Mouse (Mus musculus) frontal cortex, postnatal 14 days (tissue): ENCODE data around the gene Prss57.
"Not testable (repeated sequence)": the region's sequence is repeated elsewhere in the genome, so short reads cannot be mapped to it uniquely, and the experiment has no call there.

Experiments used
- DNase-seq, 2 experiments: peaks; one replicate each; pipeline ENCODE4 v3.0.0; 2022; ENCODE audit warnings: low spot score in 2 of 2

The Prss57 gene

DNA sequence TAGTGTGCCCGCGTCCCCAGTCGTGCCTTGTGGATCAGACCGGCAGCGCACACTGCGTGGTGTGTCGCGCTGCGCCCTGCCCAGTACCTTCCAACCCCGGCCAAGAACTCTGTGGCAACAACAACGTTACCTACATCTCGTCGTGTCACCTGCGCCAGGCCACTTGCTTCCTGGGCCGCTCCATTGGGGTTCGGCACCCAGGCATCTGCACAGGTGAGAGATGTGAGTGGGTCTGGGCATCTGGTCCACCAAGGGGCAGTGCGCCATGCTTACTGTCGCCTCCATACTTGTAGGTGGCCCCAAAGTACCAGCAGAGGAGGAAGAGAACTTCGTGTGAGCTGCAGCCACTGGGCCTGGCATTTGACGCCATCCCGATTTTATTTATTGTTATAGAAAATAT is 9.6 kb downstream of the Prss57 start:
- no peak for DNase-seq

DNA sequence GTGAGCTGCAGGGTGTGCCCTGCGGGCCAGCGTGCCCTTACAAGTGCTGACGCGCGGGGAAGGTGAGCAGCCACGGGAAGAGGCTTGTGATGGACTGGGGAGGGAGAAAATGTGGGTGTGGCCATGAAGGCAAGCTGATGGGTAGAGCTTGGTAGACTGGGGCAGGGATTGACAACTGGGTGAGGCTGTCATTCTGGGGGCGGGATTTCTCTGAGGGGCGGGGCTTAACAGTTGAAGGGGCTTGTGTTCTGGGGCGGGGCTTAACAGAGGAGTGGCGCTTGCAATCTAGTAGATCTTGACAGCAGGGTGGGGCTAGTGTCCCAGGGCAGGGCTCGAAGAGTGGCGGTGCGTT is 10.1 kb downstream of the Prss57 start:
- DNase-seq = no peak

GRCm38 (mm10) chr10:79779784-79780663 is 10.7 kb downstream of the Prss57 start:
- peak; percentile 92 to 95 for DNase-seq

DNA sequence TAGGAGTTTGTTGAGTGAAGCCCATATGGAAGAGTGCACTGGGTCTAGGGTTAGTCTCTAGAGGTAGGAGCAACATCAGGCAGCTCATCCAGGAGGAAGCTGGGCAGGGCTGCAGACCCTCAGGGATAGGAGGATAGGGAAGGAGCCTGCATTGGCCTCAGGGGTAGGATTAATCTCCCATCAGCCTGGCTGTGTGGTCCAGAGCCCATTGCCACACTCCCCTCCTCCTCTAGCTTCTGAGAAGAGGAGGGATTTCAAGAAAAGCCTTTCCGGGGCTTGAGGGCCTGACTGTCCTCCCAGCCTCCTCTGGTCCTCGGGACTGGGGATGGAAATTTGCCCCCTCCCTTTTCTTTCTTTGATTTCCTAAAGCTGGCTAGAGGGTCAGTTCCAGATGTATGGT is 11.6 kb downstream of the Prss57 start:
- no peak for DNase-seq

- DNase-seq = no peak
These were observed 12.8 kb downstream of the Prss57 start for GRCm38 (mm10) chr10:79778006-79778405.

GRCm38 (mm10) chr10:79777103-79777531 is 13.6 kb downstream of the Prss57 start, which contains the start of gene Fstl3:
TSS of gene Fstl3 (plus strand) at chr10:79777272.
- DNase-seq = no peak

- no peak for DNase-seq
These were observed 16.1 kb downstream of the Prss57 start for GRCm38 (mm10) chr10:79774486-79775279.

GRCm38 (mm10) chr10:79773208-79773607 is 17.6 kb downstream of the Prss57 start:
- no peak for DNase-seq

DNA sequence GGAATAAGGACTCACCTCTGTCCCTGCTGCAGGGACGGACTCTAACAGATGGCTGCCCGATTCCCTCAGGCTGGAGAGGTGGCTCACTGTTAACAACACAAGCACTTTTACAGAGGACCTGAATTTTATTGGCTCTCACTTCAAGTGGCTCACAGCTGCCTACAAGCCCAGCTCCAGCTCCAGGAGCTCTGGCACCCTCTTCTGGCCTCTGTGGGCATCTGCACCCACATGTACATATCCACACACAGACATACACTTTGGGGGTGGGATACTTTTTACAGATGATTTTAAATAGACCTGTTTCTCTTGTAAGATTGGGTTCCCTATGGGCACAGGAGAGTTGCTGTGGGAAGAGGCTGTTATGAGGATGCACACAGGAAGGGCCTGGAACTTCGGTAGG is 18.4 kb downstream of the Prss57 start:
- DNase-seq = no peak

- DNase-seq = no peak
These were observed 21.4 kb downstream of the Prss57 start for GRCm38 (mm10) chr10:79769329-79769728.

GRCm38 (mm10) chr10:79768400-79768799 is 22.4 kb downstream of the Prss57 start:
- DNase-seq = peak in 1 of 2 experiments; percentile 76

DNA sequence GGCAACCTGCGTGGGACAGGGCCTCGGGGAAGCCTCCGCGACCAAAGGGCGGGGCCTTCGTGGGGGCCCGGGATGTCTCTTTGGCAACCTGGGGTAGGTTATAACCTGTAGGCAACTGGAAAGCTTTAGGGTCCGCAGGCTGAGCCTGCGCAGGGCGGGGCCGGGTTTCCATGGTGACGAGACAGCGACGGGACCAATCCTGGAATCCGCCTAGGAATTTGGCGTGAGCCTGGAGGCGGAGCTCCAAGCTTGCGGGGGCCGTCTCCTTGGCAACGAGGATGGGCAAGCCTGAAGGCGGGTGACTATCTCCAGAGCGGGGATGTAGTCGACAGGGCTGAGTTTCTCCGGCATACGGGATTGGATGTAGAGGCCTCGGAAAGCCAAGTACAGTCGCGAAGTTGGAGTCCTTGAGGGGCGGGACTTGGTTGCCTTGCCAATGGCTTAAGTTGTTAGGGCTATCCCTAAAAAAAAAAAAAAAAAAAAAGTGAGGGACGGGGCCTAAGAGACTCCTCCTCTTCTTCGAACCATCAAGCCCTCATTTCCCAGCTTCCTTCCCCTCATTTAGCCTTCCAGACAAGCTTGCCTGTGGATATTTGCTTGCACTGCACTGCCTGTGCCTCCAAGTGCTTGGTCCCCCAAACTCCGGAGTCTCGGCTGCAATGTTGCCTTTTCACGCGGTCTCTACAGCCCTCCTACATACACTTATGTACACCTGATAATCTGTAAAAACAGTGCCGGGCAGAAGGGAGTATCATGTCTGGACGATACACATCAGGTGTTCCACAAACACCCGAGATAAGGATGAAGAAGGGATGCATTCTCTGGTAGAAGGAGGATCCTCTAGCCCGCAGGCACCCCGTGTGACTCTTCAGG is 23.2 kb downstream of the Prss57 start:
- DNase-seq = peak; percentile 94 to 95

GRCm38 (mm10) chr10:79766508-79767325 is 24.0 kb downstream of the Prss57 start, which contains the start of gene Rnf126:
TSS of gene Rnf126 (minus strand) at chr10:79766952.
- peak; percentile 99 for DNase-seq

GRCm38 (mm10) chr10:79766001-79766507 is 24.7 kb downstream of the Prss57 start:
- DNase-seq = no peak

DNA sequence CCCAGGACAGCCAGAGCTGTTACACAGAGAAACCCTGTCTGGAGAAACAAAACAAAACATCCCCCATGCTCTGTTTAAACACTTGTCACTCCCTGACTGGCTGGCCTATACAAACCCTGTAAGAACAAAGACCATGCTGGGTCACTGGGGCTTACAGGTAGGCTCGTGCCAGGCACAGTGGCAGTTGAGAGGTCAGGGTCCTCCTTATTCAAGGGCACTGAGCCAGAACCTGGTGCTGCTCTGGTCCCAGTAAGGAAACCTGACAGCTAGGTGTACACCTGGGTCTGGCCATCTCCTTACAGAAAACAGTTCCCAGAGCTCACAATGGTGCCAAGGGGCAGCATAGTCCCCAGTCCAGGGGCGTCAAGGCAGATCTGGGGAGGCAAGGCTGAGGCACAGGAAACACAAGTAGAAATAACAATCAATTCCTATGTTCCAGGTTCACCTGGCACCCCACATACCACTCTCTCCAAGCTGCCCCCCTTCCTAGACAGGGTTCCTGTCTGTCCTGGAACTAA is 25.5 kb downstream of the Prss57 start:
- no peak for DNase-seq

DNA sequence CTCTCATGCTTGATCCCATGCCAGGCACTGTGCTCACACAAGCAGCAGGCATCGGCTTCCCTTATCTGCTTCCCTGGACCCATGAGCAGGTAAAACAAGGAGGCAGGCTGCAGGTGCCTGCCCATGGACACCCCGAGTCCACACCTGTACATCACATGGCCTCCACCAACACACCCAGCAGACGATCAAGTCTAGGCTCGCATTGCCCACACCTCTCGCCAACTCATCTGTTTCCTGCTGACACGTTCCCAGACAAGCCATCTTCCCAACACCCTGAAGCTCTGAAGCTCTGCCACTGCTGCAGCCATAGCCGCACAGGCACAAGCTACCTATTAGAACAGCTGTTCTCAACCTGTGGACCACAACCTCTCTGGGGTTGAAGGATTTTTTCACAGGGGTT is 26.5 kb downstream of the Prss57 start:
- DNase-seq = no peak

DNA sequence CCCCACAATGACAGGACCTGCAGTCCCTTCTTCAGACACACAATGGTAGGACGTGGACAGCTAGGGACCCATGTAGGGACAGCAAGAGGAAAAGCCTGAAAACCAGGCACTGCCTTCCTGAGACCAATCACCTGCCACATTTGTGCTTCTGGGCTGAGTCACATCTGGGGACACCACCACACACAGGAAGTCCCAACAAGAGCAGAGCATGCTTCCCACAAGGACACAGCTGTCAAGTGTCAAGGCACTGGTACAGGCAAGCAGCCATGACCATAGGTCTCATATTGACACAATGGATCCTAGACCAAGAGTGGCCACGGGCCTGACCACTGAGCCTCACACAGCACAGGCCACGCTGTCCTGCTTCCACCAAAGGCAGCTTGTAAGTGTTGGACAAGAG is 27.9 kb downstream of the Prss57 start:
- DNase-seq = no peak

DNA sequence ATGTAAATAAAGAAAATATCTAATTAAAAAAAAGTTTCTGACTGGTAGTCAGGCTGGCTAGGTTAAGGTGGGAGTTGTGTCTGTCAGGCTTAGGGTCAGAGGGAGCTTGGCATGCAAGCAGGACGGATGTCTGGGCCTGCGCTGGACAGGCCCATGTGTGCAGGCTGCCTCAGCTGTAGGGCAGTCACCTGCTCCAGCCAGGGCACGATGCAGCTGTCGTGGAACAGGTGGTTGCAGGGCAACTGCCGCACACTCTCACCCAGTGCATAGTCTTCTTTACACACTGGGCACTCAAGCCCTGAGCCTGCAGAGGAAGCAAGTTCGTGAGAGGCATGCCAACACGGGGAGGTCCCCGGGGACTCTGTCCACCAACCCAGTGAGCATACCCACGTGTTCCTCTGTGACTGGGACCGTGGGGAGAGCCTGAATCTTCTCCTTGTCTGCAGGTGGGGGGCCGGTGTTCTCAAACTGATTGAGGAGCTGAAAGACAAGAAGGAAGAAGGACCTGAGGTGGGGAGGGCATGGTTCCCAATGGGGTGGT is 30.1 kb downstream of the Prss57 start:
- no peak for DNase-seq

- not testable (repeated sequence) for DNase-seq
These were observed 31.1 kb downstream of the Prss57 start for GRCm38 (mm10) chr10:79759675-79760074.

- no peak for DNase-seq
These were observed 34.1 kb downstream of the Prss57 start for GRCm38 (mm10) chr10:79756660-79757059.
